Mouse (Mus musculus) liver, adult 2 months (tissue): Measurements from ENCODE around the gene Tmem255a. TPM values are rescaled to one million over a fixed set of nuclear protein-coding genes. Genes with fewer than 3 reads are reported as not detected.

Experiments
- DNase-seq: peaks from one replicate; pipeline ENCODE4 v3.0.0-alpha.2; 2011; ENCODE audit warnings: low read depth, low spot score; ENCODE audit errors: extremely low read depth
- H3K27ac ChIP-seq: fragments of 200-500 bp; replicated peaks from 2 replicates; pipeline ENCODE4 v1.5.1; 2012; ENCODE audit warnings: low read depth, mild to moderate bottlenecking, control low read depth, inconsistent platforms, low read length; ENCODE audit not compliant: insufficient read depth
- H3K27me3 ChIP-seq: fragments of 200-500 bp; 2 replicates; pipeline ENCODE4 v1.6.1; 2012; ENCODE audit warnings: mild to moderate bottlenecking, moderate library complexity, low read length, inconsistent platforms; ENCODE audit not compliant: control insufficient read depth, insufficient read depth
- H3K36me3 ChIP-seq: fragments of 200-500 bp; 2 replicates; pipeline ENCODE4 v1.6.1; 2012; ENCODE audit warnings: low read length, inconsistent platforms; ENCODE audit not compliant: control insufficient read depth, insufficient read depth
- H3K4me1 ChIP-seq: fragments of 200-500 bp; 2 replicates; pipeline ENCODE4 v1.6.1; 2011; ENCODE audit warnings: low read length; ENCODE audit not compliant: control insufficient read depth, insufficient read depth
- H3K4me3 ChIP-seq: fragments of 200-500 bp; 2 replicates; pipeline ENCODE4 v1.5.1; 2011; ENCODE audit warnings: low read depth, mild to moderate bottlenecking, control low read depth, low read length, moderate library complexity; ENCODE audit not compliant: insufficient read depth
- H3K79me2 ChIP-seq: fragments of 200-500 bp; 2 replicates; pipeline ENCODE4 v1.6.1; 2012; ENCODE audit warnings: inconsistent platforms, mild to moderate bottlenecking, low read length, moderate library complexity; ENCODE audit not compliant: control insufficient read depth, insufficient read depth
- H3K9ac ChIP-seq: fragments of 200-500 bp; 2 replicates; pipeline ENCODE4 v1.6.1; 2012; ENCODE audit warnings: low read depth, mild to moderate bottlenecking, control low read depth, inconsistent platforms, low read length
- CTCF ChIP-seq: fragments of 200-500 bp; IDR thresholded peaks from 2 replicates; pipeline ENCODE4 v1.5.1; 2011; ENCODE audit warnings: low read depth, low read length, control low read depth
- POLR2A ChIP-seq: fragments of 200-500 bp; IDR thresholded peaks from 2 replicates; pipeline ENCODE4 v1.6.1; 2011; ENCODE audit warnings: low read length, control low read depth; ENCODE audit not compliant: insufficient read depth; ENCODE audit errors: extremely low read depth
- WGBS: fragments of 180-500 bp; shearing (Covaris S2); methylation state at CpG from one replicate; pipeline ENCODE4 v1.1.7; 2018; 5-methylcytosine and 5-hydroxymethylcytosine counted together
- polyA plus RNA-seq: library from polyadenylated mRNA; depleted of rRNA; stranded (reverse); fragments of >200 nt; gene quantifications from 2 replicates; pipeline ENCODE4 v1.2.3, GENCODE M21; 2012
- total RNA-seq: library from RNA; depleted of rRNA; stranded (reverse); fragments of >200 nt; gene quantifications from 2 replicates; pipeline ENCODE4 v1.2.3, GENCODE M21; 2014

The Tmem255a gene
- total and polyA plus RNA-seq, 2 experiments, result under 0.01 TPM; not detected in 1

GRCm38 (mm10) chrX:38207392-38207791, 44.8 kb downstream of the Tmem255a start:
- no peak for TF ChIP-seq CTCF
- no peak for TF ChIP-seq POLR2A
- Histone ChIP-seq H3K36me3 (no peaks in the 10 kb centered on the region), H3K27me3 (no peaks in the 10 kb centered on the region), H3K27ac (no peak overlapping the region), H3K79me2 (no peaks in the 10 kb centered on the region), H3K4me3 (no peak overlapping the region), H3K9ac (no peak overlapping the region), H3K4me1 (no peaks in the 10 kb centered on the region)
- no peak for DNase-seq
- 74% methylated on average over 1 of the region's 1 CpGs for WGBS

GRCm38 (mm10) chrX:38201816-38202215, 50.4 kb downstream of the Tmem255a start:
- H3K9ac ChIP-seq, result no peak overlapping the region
- no peak for DNase-seq
- H3K4me3 ChIP-seq, result no peak overlapping the region
- no peaks in the 10 kb centered on the region for H3K4me1 ChIP-seq
- H3K79me2 ChIP-seq, result no peaks in the 10 kb centered on the region
- no peaks in the 10 kb centered on the region for H3K27me3 ChIP-seq
- 0 out of 2 replicates have a peak, but pooled peaks cover 1% of the 10 kb centered on the region for H3K36me3 ChIP-seq
- H3K27ac ChIP-seq, result no peak overlapping the region
- WGBS, result 83% methylated on average over 2 of the region's 2 CpGs
- TF ChIP-seq POLR2A (no peak), CTCF (no peak)

GRCm38 (mm10) chrX:38190458-38190764, 61.8 kb downstream of the Tmem255a start:
- Histone ChIP-seq H3K27ac (peak overlapping the region; percentile 82), H3K4me3 (peak overlapping the region; percentile 95), H3K4me1 (peaks cover 4% of the 10 kb centered on the region; the same call in 1 of the 2 replicates), H3K79me2 (peaks cover 8% of the 10 kb centered on the region; the same call in 1 of the 2 replicates), H3K9ac (peak overlapping the region; percentile 93), H3K27me3 (no peaks in the 10 kb centered on the region), H3K36me3 (peaks cover 15% of the 10 kb centered on the region)
- TF ChIP-seq POLR2A, result no peak
- TF ChIP-seq CTCF, result no peak
- WGBS, result 3% methylated on average over 3 of the region's 3 CpGs
- DNase-seq, result peak; percentile 33

DNA sequence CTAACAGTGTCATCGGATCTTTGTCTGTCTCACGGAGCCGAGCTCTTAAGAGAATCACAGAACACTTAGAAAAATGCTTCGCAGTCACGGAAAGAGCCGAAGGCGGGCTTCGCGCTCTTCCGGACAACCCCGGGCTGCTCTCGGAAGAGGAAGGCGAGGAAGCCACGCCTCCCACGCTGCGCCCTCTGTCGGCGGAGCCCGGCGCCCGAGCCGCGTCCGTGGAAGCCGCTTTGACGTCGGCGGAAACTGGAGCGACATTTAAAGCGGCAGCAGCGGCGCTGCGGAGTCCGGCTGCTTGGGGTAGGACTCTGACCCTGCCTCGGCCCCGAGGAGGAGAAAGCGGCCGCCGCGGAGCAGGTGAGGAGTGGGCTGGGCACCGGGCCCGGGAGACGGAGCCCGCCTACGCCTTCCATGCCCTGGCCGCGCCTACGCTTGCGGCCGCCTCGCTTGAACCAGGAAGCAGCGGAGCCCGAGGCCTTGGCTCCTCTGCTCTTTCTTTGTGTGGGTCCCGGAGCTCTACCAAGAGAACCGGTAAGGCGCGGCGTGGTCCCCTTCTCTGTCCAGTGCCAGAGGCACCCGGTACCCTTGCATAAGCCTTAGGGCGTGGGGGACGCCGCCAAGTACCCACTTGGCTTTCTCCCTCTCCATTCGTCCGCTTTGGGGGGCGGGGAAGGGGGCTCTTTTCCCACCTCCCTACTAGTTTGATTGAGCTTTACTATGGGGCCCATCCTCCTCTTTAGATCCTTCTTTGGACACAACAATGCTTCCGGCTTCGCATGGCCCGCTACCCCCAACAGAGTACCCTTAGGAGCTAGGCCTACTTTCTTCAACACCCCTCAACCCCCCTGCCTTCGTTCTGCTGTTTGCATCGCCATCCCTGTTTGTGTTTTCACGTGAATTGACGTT, 62.4 kb downstream of the Tmem255a start, which contains the start of gene Zbtb33:
Zbtb33 (plus strand) TSS at position 242 of the 906 bp plus-strand sequence.
- TF ChIP-seq CTCF (peak; percentile 76), POLR2A (peak; percentile 43; the same call in 1 of the 2 replicates)
- H3K79me2 ChIP-seq, result peaks cover 8% of the 10 kb centered on the region; the same call in 1 of the 2 replicates
- no peaks in the 10 kb centered on the region for H3K27me3 ChIP-seq
- H3K9ac ChIP-seq, result peak within 1 kb of the TSS; percentile 93
- H3K4me1 ChIP-seq, result peaks cover 4% of the 10 kb centered on the region; the same call in 1 of the 2 replicates
- H3K36me3 ChIP-seq, result peaks cover 15% of the 10 kb centered on the region
- under 1% methylated on average over 34 of the region's 72 CpGs for WGBS
- peak within 1 kb of the TSS; percentile 95 for H3K4me3 ChIP-seq
- peak; percentile 72 for DNase-seq
- peak within 1 kb of the TSS; percentile 82 for H3K27ac ChIP-seq

- H3K79me2 ChIP-seq, result peaks cover 8% of the 10 kb centered on the region; the same call in 1 of the 2 replicates
- H3K27ac ChIP-seq, result no peak overlapping the region
- peaks cover 6% of the 10 kb centered on the region for H3K4me1 ChIP-seq
- no peak overlapping the region for H3K4me3 ChIP-seq
- TF ChIP-seq CTCF (no peak), POLR2A (no peak)
- H3K9ac ChIP-seq, result no peak overlapping the region
- no peak for DNase-seq
- no peaks in the 10 kb centered on the region for H3K27me3 ChIP-seq
- WGBS, result 44% methylated on average over 2 of the region's 2 CpGs
- no peaks in the 10 kb centered on the region for H3K36me3 ChIP-seq
Measured at GRCm38 (mm10) chrX:38185520-38185919, 66.7 kb downstream of the Tmem255a start.
